Mouse (Mus musculus) lung, postnatal 0 days (tissue): ENCODE data around the gene Gnb5.

Experiments
- CTCF ChIP-seq: IDR thresholded peaks from 2 replicates; pipeline ENCODE4 v1.5.1; 2016; ENCODE audit warnings: antibody characterized with exemption, mild to moderate bottlenecking
- EP300 ChIP-seq: IDR thresholded peaks from 2 replicates; pipeline ENCODE4 v1.6.1; 2016; ENCODE audit warnings: antibody characterized with exemption, mild to moderate bottlenecking, control low read depth

GRCm38 (mm10) chr9:75366191-75366590 lies 60.1 kb downstream of the Gnb5 start:
- TF ChIP-seq CTCF (no peak), EP300 (no peak)
